Mouse (Mus musculus) limb, embryonic 14.5 days (tissue): ENCODE results near the gene Bcam. TPM values are rescaled to one million over a fixed set of nuclear protein-coding genes. Genes with fewer than 3 reads are reported as not detected.

Experiments used
- ATAC-seq: fragments of 200-750 bp; cut with Nextera tagmentation; 2 replicates; pipeline ENCODE4 v1.8.0; 2017; ENCODE audit warnings: low read depth, moderate number of reproducible peaks, moderate TSS enrichment; ENCODE audit not compliant: low FRiP score
- DNase-seq: peaks from one replicate; pipeline ENCODE4 v3.0.0-alpha.2; 2015; ENCODE audit warnings: low spot score
- H3K27ac ChIP-seq: fragments of 300-500 bp; sonication (generic); replicated peaks from 2 replicates; pipeline ENCODE4 v1.5.1; 2014; ENCODE audit warnings: low read depth, mild to moderate bottlenecking, low read length, moderate library complexity, mixed read lengths
- H3K27me3 ChIP-seq: fragments of 300-500 bp; sonication (generic); 2 replicates; pipeline ENCODE4 v1.6.1; 2014; ENCODE audit warnings: low read length, mixed read lengths; ENCODE audit not compliant: control insufficient read depth, insufficient read depth
- H3K36me3 ChIP-seq: fragments of 300-500 bp; sonication (generic); 2 replicates; pipeline ENCODE4 v1.6.1; 2014; ENCODE audit warnings: mild to moderate bottlenecking, low read length, moderate library complexity, mixed read lengths; ENCODE audit not compliant: control insufficient read depth, insufficient read depth
- H3K4me1 ChIP-seq: fragments of 300-500 bp; sonication (generic); 2 replicates; pipeline ENCODE4 v1.6.1; 2014; ENCODE audit warnings: antibody characterized with exemption, low read length, mixed read lengths; ENCODE audit not compliant: control insufficient read depth, insufficient read depth
- H3K4me2 ChIP-seq: fragments of 300-500 bp; sonication (generic); replicated peaks from 2 replicates; pipeline ENCODE4 v1.6.1; 2014; ENCODE audit warnings: low read depth, mild to moderate bottlenecking, low read length, moderate library complexity; ENCODE audit not compliant: severe bottlenecking
- H3K4me3 ChIP-seq: fragments of 300-500 bp; sonication (generic); replicated peaks from 2 replicates; pipeline ENCODE4 v1.5.1; 2014; ENCODE audit warnings: low read length
- H3K9ac ChIP-seq: fragments of 300-500 bp; sonication (generic); 2 replicates; pipeline ENCODE4 v1.6.1; 2014; ENCODE audit warnings: mild to moderate bottlenecking, low read depth, low read length, moderate library complexity; ENCODE audit not compliant: severe bottlenecking
- H3K9me3 ChIP-seq: fragments of 300-500 bp; sonication (generic); 2 replicates; pipeline ENCODE4 v1.6.1; 2016; ENCODE audit warnings: low read length; ENCODE audit not compliant: control insufficient read depth
- POLR2A ChIP-seq: fragments of 200-500 bp; IDR thresholded peaks from 2 replicates; pipeline ENCODE4 v1.8.0; 2012; ENCODE audit warnings: inconsistent platforms, mild to moderate bottlenecking, moderate library complexity, borderline replicate concordance; ENCODE audit not compliant: insufficient read depth, insufficient read length; ENCODE audit errors: extremely low read depth
- WGBS: fragments of 180-500 bp; shearing (Covaris S2); extraction: QIAGEN DNeasy Blood & Tissue Kit; methylation state at CpG from one replicate; pipeline ENCODE4 v1.1.7; 2014; 5-methylcytosine and 5-hydroxymethylcytosine counted together
- polyA plus RNA-seq, 2 experiments: library from polyadenylated mRNA; depleted of rRNA in 1 of 2; stranded (reverse) in 1 of 2; unstranded in 1 of 2; fragments of >200 nt; fragmentation: Nextera tagmentation in 1 of 2; extraction: Ambion mirVana in 1 of 2; gene quantifications; 2 replicates each; pipeline versions ENCODE4 v1.2.1 to v1.2.3; 2012 to 2014

The Bcam gene
- polyA plus RNA-seq, 2 experiments: 94.3 to 116 TPM

GRCm38 (mm10) chr7:19744590-19745385 is 26.0 kb downstream of the Bcam start:
- Histone ChIP-seq H3K9ac (no peak overlapping the region), H3K27ac (no peak overlapping the region), H3K36me3 (peaks cover 11% of the 10 kb centered on the region), H3K4me2 (no peak overlapping the region), H3K9me3 (no peaks in the 10 kb centered on the region), H3K4me1 (peaks cover 27% of the 10 kb centered on the region), H3K4me3 (no peak overlapping the region), H3K27me3 (no peaks in the 10 kb centered on the region)
- ATAC-seq (no peak), DNase-seq (no peak)
- no peak for TF ChIP-seq POLR2A
- 53% methylated on average over 14 of the region's 14 CpGs for WGBS

- no peak overlapping the region for H3K4me3 ChIP-seq
- H3K27me3 ChIP-seq: no peaks in the 10 kb centered on the region
- H3K9ac ChIP-seq: no peak overlapping the region
- no peak for TF ChIP-seq POLR2A
- H3K36me3 ChIP-seq: peaks cover 11% of the 10 kb centered on the region
- peaks cover 27% of the 10 kb centered on the region for H3K4me1 ChIP-seq
- no peak for ATAC-seq
- WGBS: 87% methylated on average over 6 of the region's 6 CpGs
- no peak overlapping the region for H3K27ac ChIP-seq
- no peak for DNase-seq
- no peaks in the 10 kb centered on the region for H3K9me3 ChIP-seq
- no peak overlapping the region for H3K4me2 ChIP-seq
Observed at GRCm38 (mm10) chr7:19743791-19744190, 27.0 kb downstream of the Bcam start.

GRCm38 (mm10) chr7:19742468-19742867 is 28.3 kb downstream of the Bcam start:
- Histone ChIP-seq H3K36me3 (peaks cover 19% of the 10 kb centered on the region), H3K4me1 (peaks cover 19% of the 10 kb centered on the region), H3K27me3 (no peaks in the 10 kb centered on the region), H3K9me3 (no peaks in the 10 kb centered on the region), H3K9ac (no peak overlapping the region), H3K4me3 (no peak overlapping the region), H3K27ac (no peak overlapping the region), H3K4me2 (no peak overlapping the region)
- ATAC-seq: no peak
- DNase-seq: no peak
- no peak for TF ChIP-seq POLR2A
- 50% methylated on average over 5 of the region's 5 CpGs for WGBS

GRCm38 (mm10) chr7:19741329-19742031 is 29.3 kb downstream of the Bcam start:
- no peak overlapping the region for H3K4me2 ChIP-seq
- ATAC-seq (no peak), DNase-seq (no peak)
- H3K9me3 ChIP-seq: no peaks in the 10 kb centered on the region
- 17% methylated on average over 8 of the region's 8 CpGs for WGBS
- TF ChIP-seq POLR2A: no peak
- H3K9ac ChIP-seq: no peak overlapping the region
- peaks cover 29% of the 10 kb centered on the region for H3K36me3 ChIP-seq
- H3K27ac ChIP-seq: no peak overlapping the region
- peaks cover 9% of the 10 kb centered on the region for H3K4me1 ChIP-seq
- no peak overlapping the region for H3K4me3 ChIP-seq
- no peaks in the 10 kb centered on the region for H3K27me3 ChIP-seq

GRCm38 (mm10) chr7:19740269-19740668 is 30.5 kb downstream of the Bcam start:
- ATAC-seq: no peak
- TF ChIP-seq POLR2A: no peak
- H3K36me3 ChIP-seq: peaks cover 34% of the 10 kb centered on the region

More at GRCm38 (mm10) chr7:19740269-19740668, 30.5 kb downstream of the Bcam start:
- no peak overlapping the region for H3K27ac ChIP-seq
- H3K9me3 ChIP-seq: no peaks in the 10 kb centered on the region
- H3K4me1 ChIP-seq: peaks cover 8% of the 10 kb centered on the region; the same call in 1 of the 2 replicates
- DNase-seq: no peak
- WGBS: 90% methylated on average over 11 of the region's 11 CpGs
- H3K4me2 ChIP-seq: no peak overlapping the region
- H3K27me3 ChIP-seq: no peaks in the 10 kb centered on the region
- H3K9ac ChIP-seq: no peak overlapping the region
- H3K4me3 ChIP-seq: no peak overlapping the region
